Mouse (Mus musculus): ENCODE results near the gene Crat.

- TF ChIP-seq CTCF (IDR thresholded peaks at IDR 0.05; ENCODE audit: low read depth) (no peak), EP300 (IDR thresholded peaks at IDR 0.05; ENCODE audit: low read depth) (no peak)
Measured at GRCm38 (mm10) chr2:30456104-30456980, 40.7 kb upstream of the Crat start.
